Mouse (Mus musculus): ENCODE data around the gene Phactr4. TPM values are rescaled to one million over a fixed set of nuclear protein-coding genes. Genes with fewer than 3 reads are reported as not detected.
A peak's percentile ranks its signal among the peaks of the same experiment; 100 is the strongest.

The Phactr4 gene
- polyA plus RNA-seq, 1 experiment from 2014 or later, result 8.9 TPM

DNA sequence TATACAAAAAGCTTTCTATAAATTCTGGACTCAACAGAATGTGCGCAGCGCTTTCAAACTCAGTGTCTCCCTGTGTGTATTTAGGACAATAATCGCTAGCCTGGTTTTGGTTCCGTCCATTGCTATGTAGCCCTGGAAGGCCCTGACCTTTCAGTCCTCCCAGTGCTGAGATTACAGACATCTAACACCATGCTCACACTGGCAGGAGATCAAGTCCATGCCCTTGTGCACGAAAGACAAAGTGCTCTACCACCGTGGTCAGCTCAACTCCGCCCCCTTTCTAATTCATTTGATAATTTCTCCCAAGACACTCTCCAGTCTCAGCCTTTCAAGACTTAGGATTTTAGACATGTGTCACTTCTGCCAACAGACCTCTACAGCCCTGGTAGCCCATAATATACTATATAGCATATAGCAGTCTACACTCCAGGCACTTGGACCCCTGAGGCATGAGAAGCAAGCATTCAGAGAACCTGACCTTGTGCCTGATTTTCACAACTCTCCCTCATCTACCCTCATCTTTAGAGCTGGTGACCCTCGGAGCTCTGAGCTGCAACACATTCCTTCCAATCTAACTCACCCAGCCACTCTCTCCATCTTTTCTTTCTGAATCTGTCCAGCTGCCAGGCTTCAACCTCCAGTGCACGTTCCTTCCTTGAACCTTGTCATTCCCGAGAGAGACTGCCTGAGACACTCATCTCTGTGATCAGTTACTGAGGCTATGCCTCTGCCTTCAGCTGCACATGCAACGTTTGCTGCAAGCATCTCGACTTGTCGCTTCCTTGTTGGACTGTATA is 15.7 kb downstream of the Phactr4 start:
- Histone ChIP-seq H3K9ac (no peak overlapping the region), H3K9me3 (no peaks in the 10 kb centered on the region), H3K27ac (no peak overlapping the region), H3K36me3 (replicated peaks) (no peaks in the 10 kb centered on the region), H3K4me2 (no peak overlapping the region), H3K4me3 (no peak overlapping the region), H3K4me1 (no peaks in the 10 kb centered on the region), H3K27me3 (replicated peaks) (no peaks in the 10 kb centered on the region)
- 78% methylated on average over 13 of the region's 13 CpGs for WGBS
- no peak for ATAC-seq (replicated peaks)

DNA sequence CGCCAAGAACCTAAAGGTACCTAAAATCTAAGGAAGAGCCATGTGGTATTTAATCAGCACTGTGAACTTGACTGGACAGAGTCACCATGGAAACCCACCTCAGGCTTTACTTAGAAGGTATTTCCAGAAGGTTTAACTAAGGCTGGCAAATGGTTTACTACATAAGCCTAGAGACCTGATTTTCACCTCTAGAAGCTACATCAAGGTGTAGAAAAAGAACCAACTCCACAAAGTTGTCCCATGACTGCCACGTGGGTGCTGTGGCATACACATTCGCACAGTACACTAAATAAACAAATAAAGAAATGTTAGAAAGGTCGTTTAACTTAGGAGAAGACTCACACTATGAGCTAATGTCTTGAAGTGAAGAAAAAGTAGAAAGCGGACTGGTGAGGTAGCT is 17.7 kb downstream of the Phactr4 start:
- ATAC-seq (replicated peaks), result no peak
- Histone ChIP-seq H3K4me2 (no peak overlapping the region), H3K4me3 (no peak overlapping the region), H3K9ac (no peak overlapping the region), H3K9me3 (no peaks in the 10 kb centered on the region), H3K27ac (no peak overlapping the region), H3K4me1 (no peaks in the 10 kb centered on the region), H3K36me3 (replicated peaks) (no peaks in the 10 kb centered on the region), H3K27me3 (replicated peaks) (no peaks in the 10 kb centered on the region)
- WGBS, result 88% methylated on average over 5 of the region's 5 CpGs

DNA sequence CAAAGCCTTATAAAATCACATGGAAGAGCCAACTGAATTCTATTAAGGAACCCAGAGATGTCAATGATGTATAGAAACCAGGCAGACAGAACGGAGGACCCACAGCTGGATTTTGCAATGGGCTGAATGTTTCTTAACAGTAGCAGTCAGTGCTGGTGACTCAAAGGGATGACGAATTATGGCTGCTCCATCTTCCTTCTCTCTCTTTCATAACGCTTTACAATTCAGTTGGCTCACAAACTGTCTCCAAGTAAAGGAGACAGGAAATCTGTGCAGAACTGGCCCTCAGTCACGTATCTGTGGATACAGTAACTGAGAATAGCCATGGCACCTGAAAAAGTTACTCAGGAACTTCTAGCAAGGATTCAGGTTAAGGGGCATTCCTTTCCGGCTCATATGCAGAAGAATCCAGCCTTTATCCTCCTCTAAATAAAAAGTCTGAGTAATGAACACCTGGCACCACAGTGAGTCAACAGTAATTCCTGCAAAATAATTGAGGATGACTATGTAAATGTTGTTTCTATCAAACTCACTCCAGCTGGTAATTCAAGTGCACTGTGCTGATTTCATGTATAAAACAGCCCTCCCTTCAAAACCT is 19.1 kb downstream of the Phactr4 start:
- Histone ChIP-seq H3K9ac (no peak overlapping the region), H3K4me3 (no peak overlapping the region), H3K27ac (no peak overlapping the region), H3K4me1 (no peaks in the 10 kb centered on the region), H3K9me3 (no peaks in the 10 kb centered on the region), H3K36me3 (replicated peaks) (no peaks in the 10 kb centered on the region), H3K27me3 (replicated peaks) (no peaks in the 10 kb centered on the region), H3K4me2 (no peak overlapping the region)
- 88% methylated on average over 5 of the region's 5 CpGs for WGBS
- no peak for ATAC-seq (replicated peaks)

DNA sequence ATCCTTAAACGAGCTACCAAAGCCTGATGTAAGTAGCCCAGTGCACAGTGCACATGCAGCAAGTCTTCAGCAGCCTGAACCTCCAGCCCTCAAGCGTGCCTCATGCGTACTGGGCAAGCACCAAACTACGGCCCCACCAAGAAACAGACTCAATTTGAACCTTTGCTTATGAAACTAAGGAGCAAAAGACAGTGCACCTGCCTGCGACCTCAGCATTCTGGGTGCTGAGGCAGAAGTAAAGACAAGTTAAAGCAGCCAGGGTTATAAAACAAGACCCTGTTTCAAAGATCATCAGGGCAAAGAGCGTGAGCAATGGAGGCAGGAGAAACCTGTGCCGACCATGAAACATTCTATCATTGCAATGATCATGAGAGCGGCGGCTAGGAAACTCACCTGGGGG is 21.3 kb downstream of the Phactr4 start:
- no peak overlapping the region for H3K27ac ChIP-seq
- H3K27me3 ChIP-seq (replicated peaks), result no peaks in the 10 kb centered on the region
- H3K4me3 ChIP-seq, result no peak overlapping the region
- 93% methylated on average over 9 of the region's 9 CpGs for WGBS
- H3K9me3 ChIP-seq, result no peaks in the 10 kb centered on the region
- no peak overlapping the region for H3K9ac ChIP-seq
- H3K36me3 ChIP-seq (replicated peaks), result no peaks in the 10 kb centered on the region
- H3K4me1 ChIP-seq, result no peaks in the 10 kb centered on the region
- H3K4me2 ChIP-seq, result no peak overlapping the region
- no peak for ATAC-seq (replicated peaks)

DNA sequence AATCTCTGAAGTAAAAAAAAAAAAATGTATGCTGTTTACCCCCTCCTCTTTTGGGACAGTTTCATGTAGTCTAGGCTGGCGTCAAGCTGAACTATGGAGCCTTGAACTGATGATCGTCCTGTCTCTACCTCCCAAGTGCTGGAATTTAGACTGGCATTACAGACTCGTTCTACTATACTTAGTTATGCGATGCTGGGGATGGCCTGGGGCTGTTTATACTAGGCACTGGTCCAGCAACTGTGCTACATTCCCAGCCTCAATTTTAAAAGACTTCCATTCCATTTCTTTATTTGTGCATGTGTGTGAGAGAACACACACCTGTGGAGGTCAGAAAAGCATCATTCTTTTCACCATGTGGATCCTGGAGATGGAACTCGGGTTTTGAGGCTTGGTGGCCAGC is 23.4 kb downstream of the Phactr4 start:
- no peak for ATAC-seq (replicated peaks)
- H3K4me1 ChIP-seq, result no peaks in the 10 kb centered on the region
- H3K27ac ChIP-seq, result no peak overlapping the region
- H3K4me2 ChIP-seq, result no peak overlapping the region
- H3K9ac ChIP-seq, result no peak overlapping the region
- no peak overlapping the region for H3K4me3 ChIP-seq
- H3K27me3 ChIP-seq (replicated peaks), result no peaks in the 10 kb centered on the region
- no peaks in the 10 kb centered on the region for H3K9me3 ChIP-seq
- 82% methylated on average over 5 of the region's 5 CpGs for WGBS
- H3K36me3 ChIP-seq (replicated peaks), result no peaks in the 10 kb centered on the region

DNA sequence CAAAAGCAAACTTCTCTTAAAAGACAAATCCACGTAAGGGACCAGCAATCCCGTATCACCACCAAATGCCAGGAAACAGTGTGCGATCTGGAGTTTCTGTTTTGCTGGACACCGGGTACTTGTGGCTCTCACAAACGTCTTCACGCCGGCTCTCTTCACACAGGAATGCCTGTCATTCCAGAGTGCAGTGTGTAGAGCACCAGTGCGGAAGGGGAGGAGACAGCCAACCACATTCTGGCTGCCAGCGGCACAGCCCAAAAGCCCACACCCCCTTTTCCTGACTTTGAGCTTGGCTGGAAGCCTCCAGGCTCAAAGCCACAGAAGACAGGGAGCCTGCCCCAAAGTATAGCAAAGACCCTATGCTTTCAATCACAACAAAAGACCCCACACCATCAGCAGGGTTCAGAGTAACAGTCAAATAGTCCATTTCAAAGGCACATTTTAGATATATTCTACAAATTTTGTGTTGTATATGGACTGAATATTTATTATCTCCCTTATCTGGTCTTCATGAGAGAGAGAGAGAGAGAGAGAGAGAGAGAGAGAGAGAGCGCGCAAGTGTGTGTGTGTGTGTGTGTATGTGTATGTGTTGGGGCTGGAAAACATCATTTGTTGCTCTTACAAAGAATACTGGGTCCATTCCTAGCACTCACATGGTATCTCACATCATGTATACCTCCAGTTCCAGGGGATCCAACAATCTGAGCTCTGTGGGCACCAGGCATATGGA is 24.1 kb downstream of the Phactr4 start:
- H3K4me1 ChIP-seq, result no peaks in the 10 kb centered on the region
- no peak overlapping the region for H3K9ac ChIP-seq
- no peaks in the 10 kb centered on the region for H3K36me3 ChIP-seq (replicated peaks)
- H3K9me3 ChIP-seq, result no peaks in the 10 kb centered on the region
- no peaks in the 10 kb centered on the region for H3K27me3 ChIP-seq (replicated peaks)
- WGBS, result 30% methylated on average over 11 of the region's 11 CpGs
- no peak overlapping the region for H3K27ac ChIP-seq
- H3K4me3 ChIP-seq, result no peak overlapping the region
- peak overlapping the region; percentile 19 for H3K4me2 ChIP-seq
- ATAC-seq (replicated peaks), result no peak

- 95% methylated on average over 3 of the region's 3 CpGs for WGBS
- no peak overlapping the region for H3K27ac ChIP-seq
- no peak overlapping the region for H3K4me2 ChIP-seq
- H3K36me3 ChIP-seq (replicated peaks), result no peaks in the 10 kb centered on the region
- no peak for ATAC-seq (replicated peaks)
- no peaks in the 10 kb centered on the region for H3K27me3 ChIP-seq (replicated peaks)
- H3K4me1 ChIP-seq, result no peaks in the 10 kb centered on the region
- no peak overlapping the region for H3K9ac ChIP-seq
- no peak overlapping the region for H3K4me3 ChIP-seq
- H3K9me3 ChIP-seq, result no peaks in the 10 kb centered on the region
Observed at GRCm38 (mm10) chr4:132397120-132397519, 25.2 kb downstream of the Phactr4 start.

DNA sequence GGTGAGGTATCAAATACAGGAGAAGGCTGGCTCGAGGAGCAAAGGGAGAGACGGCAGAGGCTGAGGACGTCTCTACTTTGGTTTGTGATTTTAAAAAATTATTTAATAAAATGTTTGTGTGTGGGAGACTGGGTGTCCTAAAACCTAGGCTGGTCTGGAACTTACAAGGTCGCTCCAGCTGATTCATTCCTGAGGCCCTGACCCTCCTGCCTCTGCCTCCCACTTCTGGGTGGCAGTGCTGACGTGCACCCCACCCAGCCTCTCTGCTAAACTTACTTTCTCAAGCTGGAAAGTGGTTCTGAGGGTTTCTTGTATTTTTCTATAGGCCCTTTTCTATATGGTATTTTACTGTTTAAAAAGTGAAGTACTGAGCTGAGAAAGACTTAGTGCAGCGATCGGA is 26.0 kb downstream of the Phactr4 start:
- Histone ChIP-seq H3K4me2 (no peak overlapping the region), H3K27ac (no peak overlapping the region), H3K4me3 (no peak overlapping the region), H3K4me1 (no peaks in the 10 kb centered on the region), H3K36me3 (replicated peaks) (no peaks in the 10 kb centered on the region), H3K27me3 (replicated peaks) (no peaks in the 10 kb centered on the region), H3K9me3 (no peaks in the 10 kb centered on the region), H3K9ac (no peak overlapping the region)
- WGBS, result 89% methylated on average over 7 of the region's 7 CpGs
- no peak for ATAC-seq (replicated peaks)

GRCm38 (mm10) chr4:132391063-132391740 is 31.1 kb downstream of the Phactr4 start:
- Histone ChIP-seq H3K4me1 (no peaks in the 10 kb centered on the region), H3K27me3 (replicated peaks) (no peaks in the 10 kb centered on the region), H3K27ac (no peak overlapping the region), H3K36me3 (replicated peaks) (no peaks in the 10 kb centered on the region), H3K4me2 (no peak overlapping the region), H3K9ac (no peak overlapping the region), H3K4me3 (no peak overlapping the region), H3K9me3 (no peaks in the 10 kb centered on the region)
- WGBS, result 94% methylated on average over 8 of the region's 8 CpGs
- ATAC-seq (replicated peaks), result no peak

DNA sequence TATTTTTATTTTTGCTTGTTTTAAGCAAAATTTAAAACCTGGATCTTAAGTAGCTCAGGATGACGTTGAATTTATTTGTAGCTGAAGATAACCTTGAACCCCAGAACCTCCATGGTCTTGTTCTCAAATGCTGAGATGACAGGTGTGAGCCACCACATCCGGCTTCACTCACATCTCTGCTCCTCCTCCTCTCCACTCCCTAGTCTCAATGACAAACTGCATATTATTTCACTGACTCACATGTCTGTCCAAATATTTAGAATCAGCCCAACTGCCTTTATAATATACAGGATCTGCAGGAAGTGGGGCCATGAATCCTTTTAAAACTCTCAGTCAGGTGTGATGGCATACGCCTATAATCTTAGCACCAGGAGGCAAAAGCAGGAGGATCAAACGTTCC is 33.0 kb downstream of the Phactr4 start:
- 95% methylated on average over 4 of the region's 4 CpGs for WGBS
- H3K4me1 ChIP-seq, result no peaks in the 10 kb centered on the region
- no peak overlapping the region for H3K9ac ChIP-seq
- H3K27ac ChIP-seq, result no peak overlapping the region
- H3K4me3 ChIP-seq, result no peak overlapping the region
- H3K27me3 ChIP-seq (replicated peaks), result no peaks in the 10 kb centered on the region
- no peak for ATAC-seq (replicated peaks)
- H3K4me2 ChIP-seq, result no peak overlapping the region
- no peaks in the 10 kb centered on the region for H3K9me3 ChIP-seq
- no peaks in the 10 kb centered on the region for H3K36me3 ChIP-seq (replicated peaks)

DNA sequence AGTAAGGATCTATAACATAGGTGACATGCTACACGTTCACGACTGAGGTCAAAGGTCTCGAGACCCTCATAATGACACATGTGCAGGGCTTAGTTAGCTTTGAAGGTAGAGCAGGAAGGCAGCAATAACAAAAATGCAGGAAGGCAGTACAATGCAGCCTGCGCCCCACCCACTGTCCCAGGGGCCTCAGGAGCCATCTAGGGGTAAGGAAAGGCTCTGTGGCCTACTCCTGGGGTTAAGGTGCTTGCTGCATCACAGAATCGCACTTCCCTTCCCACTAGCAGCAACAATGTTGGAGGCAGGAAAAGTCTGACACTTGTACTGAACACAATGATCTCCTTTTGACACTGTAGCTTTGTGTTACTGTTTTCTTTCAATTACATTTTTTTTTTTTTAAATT is 34.7 kb downstream of the Phactr4 start:
- Histone ChIP-seq H3K4me2 (no peak overlapping the region), H3K9me3 (no peaks in the 10 kb centered on the region), H3K27me3 (replicated peaks) (no peaks in the 10 kb centered on the region), H3K36me3 (replicated peaks) (no peaks in the 10 kb centered on the region), H3K9ac (no peak overlapping the region), H3K4me3 (no peak overlapping the region), H3K27ac (no peak overlapping the region), H3K4me1 (no peaks in the 10 kb centered on the region)
- no peak for ATAC-seq (replicated peaks)
- 89% methylated on average over 5 of the region's 5 CpGs for WGBS

- H3K4me3 ChIP-seq, result no peak overlapping the region
- no peak overlapping the region for H3K4me2 ChIP-seq
- no peak for ATAC-seq (replicated peaks)
- H3K36me3 ChIP-seq (replicated peaks), result no peaks in the 10 kb centered on the region
- no peak overlapping the region for H3K27ac ChIP-seq
- no peaks in the 10 kb centered on the region for H3K27me3 ChIP-seq (replicated peaks)
- WGBS, result 93% methylated on average over 7 of the region's 7 CpGs
- H3K9ac ChIP-seq, result no peak overlapping the region
- H3K4me1 ChIP-seq, result no peaks in the 10 kb centered on the region
- no peaks in the 10 kb centered on the region for H3K9me3 ChIP-seq
Observed at GRCm38 (mm10) chr4:132386846-132387245, 35.4 kb downstream of the Phactr4 start.

Measured in midbrain, embryonic 15.5 days (tissue).